Comparison of ENCODE assay signal across 19 mouse cellular contexts in genomic region chr2:94512027-94512426, GRCm38 (mm10).
A peak's percentile ranks its signal among the peaks of the same experiment; 100 is the strongest.
DNase-seq lines count a peak whose midpoint lies in the region; ATAC-seq lines count a peak whose summit lies in the region.
"Had no signal": no experiment of that assay in that cellular context is flagged by ENCODE, and none has a peak within 500 bp of the region (broad histone marks: within the 10 kb centered on the region; RNA-seq: fewer than 3 reads in every experiment).

No protein-coding gene starts in this region.

- H3K27ac ChIP-seq in forebrain, embryonic 14.5 days (ENCODE audit: low read depth, low read length), result no peak overlapping the region
- H3K27ac ChIP-seq in forebrain, embryonic 12.5 days, result no peak overlapping the region
- H3K27ac ChIP-seq: forebrain, embryonic 15.5 days; left cerebral cortex, adult 2 months; limb, embryonic 15.5 days; neural tube, embryonic 12.5 days; stomach, embryonic 15.5 days had no signal

- 54% methylated on average over 3 of the region's 3 CpGs for WGBS in forebrain, embryonic 14.5 days
- 72% methylated on average over 3 of the region's 3 CpGs for WGBS in forebrain, embryonic 12.5 days

- H3K27me3 ChIP-seq in forebrain, embryonic 14.5 days (replicated peaks; ENCODE audit: control insufficient read depth, insufficient read depth, low read length), result no peaks in the 10 kb centered on the region
- H3K27me3 ChIP-seq in forebrain, embryonic 12.5 days, result no peaks in the 10 kb centered on the region
- H3K27me3 ChIP-seq: forebrain, embryonic 15.5 days; heart, embryonic 12.5 days; limb, embryonic 15.5 days; neural tube, embryonic 12.5 days; stomach, embryonic 15.5 days had no signal

- no peaks in the 10 kb centered on the region for H3K4me1 ChIP-seq in forebrain, embryonic 14.5 days (ENCODE audit: control insufficient read depth, insufficient read depth, low read length)
- no peaks in the 10 kb centered on the region for H3K4me1 ChIP-seq in forebrain, embryonic 12.5 days
- H3K4me1 ChIP-seq: forebrain, embryonic 15.5 days; heart, embryonic 12.5 days; limb, embryonic 15.5 days; neural tube, embryonic 12.5 days; stomach, embryonic 15.5 days had no signal

- DNase-seq in forebrain, embryonic 14.5 days (ENCODE audit: low spot score), result peak; percentile 27
- peak; percentile 20 to 28 for DNase-seq in layer of hippocampus, adult 8-10 months (ENCODE audit: low spot score in 2 of 2)
- no peak for DNase-seq in layer of hippocampus, adult 18-20 months (ENCODE audit: low spot score in 2 of 2)
- DNase-seq in left cerebral cortex, adult 11 months (ENCODE audit: low spot score), result peak; percentile 19
- DNase-seq in retina, postnatal 7 days (ENCODE audit: low read depth, low spot score), result peak; percentile 14
- no peak for DNase-seq in thymus, adult 18-20 months
- DNase-seq in adrenal gland, postnatal 14 days, result no peak
- DNase-seq: adrenal gland, postnatal 10 days; gastrocnemius, postnatal 25 days; kidney, adult 2 months; kidney, postnatal 25 days; spleen, adult 18-20 months had no signal

- no peaks in the 10 kb centered on the region for H3K9me3 ChIP-seq in forebrain, embryonic 14.5 days (replicated peaks; ENCODE audit: control insufficient read depth, low read length)
- H3K9me3 ChIP-seq in forebrain, embryonic 12.5 days, result no peaks in the 10 kb centered on the region
- H3K9me3 ChIP-seq: forebrain, embryonic 15.5 days; heart, embryonic 12.5 days; limb, embryonic 15.5 days; neural tube, embryonic 12.5 days; stomach, embryonic 15.5 days had no signal

- H3K9ac ChIP-seq in forebrain, embryonic 14.5 days (ENCODE audit: low read length), result no peak overlapping the region
- H3K9ac ChIP-seq in forebrain, embryonic 12.5 days, result no peak overlapping the region
- H3K9ac ChIP-seq: forebrain, embryonic 15.5 days; heart, embryonic 12.5 days; limb, embryonic 15.5 days; neural tube, embryonic 12.5 days; stomach, embryonic 15.5 days had no signal

- no peaks in the 10 kb centered on the region for H3K36me3 ChIP-seq in forebrain, embryonic 14.5 days (ENCODE audit: control insufficient read depth, insufficient read depth, low read length)
- no peaks in the 10 kb centered on the region for H3K36me3 ChIP-seq in forebrain, embryonic 12.5 days (replicated peaks)
- H3K36me3 ChIP-seq: forebrain, embryonic 15.5 days; heart, embryonic 12.5 days; limb, embryonic 15.5 days; neural tube, embryonic 12.5 days; stomach, embryonic 15.5 days had no signal

- ATAC-seq in forebrain, embryonic 14.5 days, result no peak
- no peak for ATAC-seq in forebrain, embryonic 12.5 days (ENCODE audit: low FRiP score)
- ATAC-seq: forebrain, embryonic 15.5 days had no signal

- H3K4me2 ChIP-seq in forebrain, embryonic 14.5 days (ENCODE audit: low read length), result no peak overlapping the region
- no peak overlapping the region for H3K4me2 ChIP-seq in forebrain, embryonic 12.5 days
- H3K4me2 ChIP-seq: forebrain, embryonic 15.5 days; heart, embryonic 12.5 days; limb, embryonic 15.5 days; neural tube, embryonic 12.5 days; stomach, embryonic 15.5 days had no signal

- H3K4me3 ChIP-seq in forebrain, embryonic 14.5 days (ENCODE audit: low read depth, low read length), result no peak overlapping the region
- H3K4me3 ChIP-seq in forebrain, embryonic 12.5 days (replicated peaks), result no peak overlapping the region
- H3K4me3 ChIP-seq: forebrain, embryonic 15.5 days; heart, embryonic 12.5 days; left cerebral cortex, adult 2 months; limb, embryonic 15.5 days; neural tube, embryonic 12.5 days; stomach, embryonic 15.5 days had no signal

Comparison
In these comparisons a context has a peak if more than half of its experiments do, and no peak if none do; other contexts are left out.
1. DNase-seq: peak in forebrain, embryonic 14.5 days (single experiment), layer of hippocampus, adult 8-10 months (2 of 2), left cerebral cortex, adult 11 months (single experiment) and retina, postnatal 7 days (single experiment); none in layer of hippocampus, adult 18-20 months (0 of 2), thymus, adult 18-20 months (0 of 2) and adrenal gland, postnatal 14 days (single experiment).